Mouse (Mus musculus) ES-E14 (cell line): ENCODE measurements around the gene Fntb.

Experiments
- CHD2 ChIP-seq: IDR thresholded peaks from 2 replicates; pipeline ENCODE4 v1.6.1; 2014; ENCODE audit warnings: mild to moderate bottlenecking, low read depth, low read length, inconsistent platforms
- HCFC1 ChIP-seq: IDR thresholded peaks from 2 replicates; pipeline ENCODE4 v1.6.1; 2012; ENCODE audit warnings: low read length, inconsistent platforms, borderline replicate concordance; ENCODE audit not compliant: insufficient read depth
- MAFK ChIP-seq: IDR thresholded peaks from 2 replicates; pipeline ENCODE4 v1.6.1; 2014; ENCODE audit warnings: mild to moderate bottlenecking, low read depth, low read length, inconsistent platforms; ENCODE audit not compliant: insufficient read depth
- ZC3H11A ChIP-seq: IDR thresholded peaks from 2 replicates; pipeline ENCODE4 v1.6.1; 2012; ENCODE audit warnings: low read depth, mild to moderate bottlenecking, inconsistent platforms, low read length, borderline replicate concordance
- ZNF384 ChIP-seq: IDR thresholded peaks from 2 replicates; pipeline ENCODE4 v1.6.1; 2012; ENCODE audit warnings: low read depth, low read length, inconsistent platforms

GRCm38 (mm10) chr12:76957688-76958087 is 192.3 kb downstream of the Fntb start:
- TF ChIP-seq MAFK = no peak
- TF ChIP-seq CHD2 = no peak
- TF ChIP-seq HCFC1 = no peak
- TF ChIP-seq ZC3H11A = no peak
- no peak for TF ChIP-seq ZNF384
